Mouse (Mus musculus) lung, embryonic 16.5 days (tissue): ENCODE data around the gene Cryge. TPM values are rescaled to one million over a fixed set of nuclear protein-coding genes. Genes with fewer than 3 reads are reported as not detected.
"Not testable (repeated sequence)": the region's sequence is repeated elsewhere in the genome, so short reads cannot be mapped to it uniquely, and the experiment has no call there.

Source experiments
- ATAC-seq: fragments of 200-750 bp; cut with Nextera tagmentation; 2 replicates; pipeline ENCODE4 v1.8.0; 2017; ENCODE audit warnings: low read depth, mild to moderate bottlenecking, moderate library complexity
- H3K27ac ChIP-seq: fragments of 300-500 bp; sonication (generic); 2 replicates; pipeline ENCODE4 v1.5.1; 2014; ENCODE audit warnings: mild to moderate bottlenecking, control low read depth, low read length
- H3K27me3 ChIP-seq: fragments of 300-500 bp; sonication (generic); 2 replicates; pipeline ENCODE4 v1.6.1; 2014; ENCODE audit warnings: low read depth, low read length, mixed read lengths; ENCODE audit not compliant: control insufficient read depth, insufficient read depth
- H3K36me3 ChIP-seq: fragments of 300-500 bp; sonication (generic); 2 replicates; pipeline ENCODE4 v1.6.1; 2014; ENCODE audit warnings: low read length; ENCODE audit not compliant: control insufficient read depth, insufficient read depth
- H3K4me1 ChIP-seq: fragments of 300-500 bp; sonication (generic); replicated peaks from 2 replicates; pipeline ENCODE4 v1.6.1; 2014; ENCODE audit warnings: low read length, mixed read lengths; ENCODE audit not compliant: control insufficient read depth, insufficient read depth
- H3K4me2 ChIP-seq: fragments of 300-500 bp; sonication (generic); 2 replicates; pipeline ENCODE4 v1.6.1; 2014; ENCODE audit warnings: low read depth, low read length, control low read depth
- H3K4me3 ChIP-seq: fragments of 300-500 bp; sonication (generic); 2 replicates; pipeline ENCODE4 v1.5.1; 2014; ENCODE audit warnings: mild to moderate bottlenecking, low read length, control low read depth
- H3K9ac ChIP-seq: fragments of 300-500 bp; sonication (generic); 2 replicates; pipeline ENCODE4 v1.6.1; 2014; ENCODE audit warnings: low read length, control low read depth
- H3K9me3 ChIP-seq: fragments of 300-500 bp; sonication (generic); 2 replicates; pipeline ENCODE4 v1.6.1; 2016; ENCODE audit warnings: low read length; ENCODE audit not compliant: control insufficient read depth
- WGBS: fragments of 180-500 bp; shearing (Covaris S2); extraction: QIAGEN DNeasy Blood & Tissue Kit; methylation state at CpG from one replicate; pipeline ENCODE4 v1.1.7; 2014; 5-methylcytosine and 5-hydroxymethylcytosine counted together
- polyA plus RNA-seq: library from polyadenylated mRNA; unstranded; fragments of >200 nt; fragmentation: Nextera tagmentation; extraction: Ambion mirVana; gene quantifications from 2 replicates; pipeline ENCODE4 v1.2.1, GENCODE M21; 2015

Gene Cryge
- polyA plus RNA-seq, result not detected in 2 replicates

GRCm38 (mm10) chr1:65050952-65051351 lies at the start of gene Cryge:
Cryge (minus strand) TSS chr1:65051149.
- H3K4me1 ChIP-seq, ATAC-seq, H3K36me3 ChIP-seq, H3K9ac ChIP-seq, H3K4me2 ChIP-seq, H3K27ac ChIP-seq, H3K27me3 ChIP-seq, H3K9me3 ChIP-seq, H3K4me3 ChIP-seq: not testable (repeated sequence)
- WGBS, result 45% methylated on average over 10 of the region's 12 CpGs

GRCm38 (mm10) chr1:65096953-65097352 lies 46.0 kb upstream of the Cryge start:
- no peak overlapping the region for H3K27ac ChIP-seq
- 82% methylated on average over 3 of the region's 3 CpGs for WGBS
- no peak for ATAC-seq
- H3K4me1 ChIP-seq, result no peaks in the 10 kb centered on the region
- H3K27me3 ChIP-seq, result no peaks in the 10 kb centered on the region
- H3K9ac ChIP-seq, result no peak overlapping the region
- no peak overlapping the region for H3K4me3 ChIP-seq
- no peaks in the 10 kb centered on the region for H3K9me3 ChIP-seq
- H3K36me3 ChIP-seq, result no peaks in the 10 kb centered on the region
- H3K4me2 ChIP-seq, result no peak overlapping the region

- no peak overlapping the region for H3K27ac ChIP-seq
- no peak overlapping the region for H3K4me3 ChIP-seq
- H3K9me3 ChIP-seq, result no peaks in the 10 kb centered on the region
- WGBS, result 90% methylated on average over 3 of the region's 3 CpGs
- no peak for ATAC-seq
- H3K4me2 ChIP-seq, result no peak overlapping the region
- no peak overlapping the region for H3K9ac ChIP-seq
- H3K4me1 ChIP-seq, result no peaks in the 10 kb centered on the region
- H3K36me3 ChIP-seq, result no peaks in the 10 kb centered on the region
- H3K27me3 ChIP-seq, result no peaks in the 10 kb centered on the region
Observed at GRCm38 (mm10) chr1:65091566-65091965, 40.6 kb upstream of the Cryge start.

- Histone ChIP-seq H3K4me3 (no peak overlapping the region), H3K36me3 (no peaks in the 10 kb centered on the region), H3K4me1 (no peaks in the 10 kb centered on the region), H3K9ac (no peak overlapping the region), H3K27me3 (no peaks in the 10 kb centered on the region), H3K4me2 (no peak overlapping the region), H3K27ac (no peak overlapping the region), H3K9me3 (no peaks in the 10 kb centered on the region)
- WGBS, result 24% methylated on average over 2 of the region's 2 CpGs
- no peak for ATAC-seq
Observed at GRCm38 (mm10) chr1:65090370-65090769, 39.4 kb upstream of the Cryge start.

- no peaks in the 10 kb centered on the region for H3K36me3 ChIP-seq
- H3K9ac ChIP-seq, result no peak overlapping the region
- 66% methylated on average over 6 of the region's 6 CpGs for WGBS
- no peak for ATAC-seq
- no peaks in the 10 kb centered on the region for H3K9me3 ChIP-seq
- H3K27me3 ChIP-seq, result no peaks in the 10 kb centered on the region
- H3K4me1 ChIP-seq, result no peaks in the 10 kb centered on the region
- H3K27ac ChIP-seq, result no peak overlapping the region
- no peak overlapping the region for H3K4me3 ChIP-seq
- H3K4me2 ChIP-seq, result no peak overlapping the region
Observed at GRCm38 (mm10) chr1:65088567-65089356, 37.8 kb upstream of the Cryge start.

- Histone ChIP-seq H3K4me1 (no peaks in the 10 kb centered on the region), H3K4me2 (no peak within 1 kb of the TSS), H3K9ac (no peak within 1 kb of the TSS), H3K27me3 (no peaks in the 10 kb centered on the region), H3K27ac (no peak within 1 kb of the TSS), H3K36me3 (no peaks in the 10 kb centered on the region), H3K9me3 (0 out of 2 replicates have a peak, but pooled peaks cover 2% of the 10 kb centered on the region), H3K4me3 (no peak within 1 kb of the TSS)
- 31% methylated on average over 7 of the region's 7 CpGs for WGBS
- ATAC-seq, result no peak
Observed at GRCm38 (mm10) chr1:65082188-65082587, 31.2 kb upstream of the Cryge start, which contains the start of gene Crygb. Crygb (minus strand) TSS chr1:65082288.

GRCm38 (mm10) chr1:65075607-65076006 lies 24.7 kb upstream of the Cryge start:
- H3K36me3 ChIP-seq, result no peaks in the 10 kb centered on the region
- H3K9me3 ChIP-seq, result 0 out of 2 replicates have a peak, but pooled peaks cover 2% of the 10 kb centered on the region
- no peak overlapping the region for H3K27ac ChIP-seq
- H3K27me3 ChIP-seq, result no peaks in the 10 kb centered on the region
- no peak for ATAC-seq
- H3K4me1 ChIP-seq, result no peaks in the 10 kb centered on the region
- no peak overlapping the region for H3K4me3 ChIP-seq
- no peak overlapping the region for H3K4me2 ChIP-seq
- WGBS, result 16% methylated on average over 5 of the region's 5 CpGs
- no peak overlapping the region for H3K9ac ChIP-seq

GRCm38 (mm10) chr1:65073589-65073988 lies 22.6 kb upstream of the Cryge start, which contains the start of gene Crygc:
Crygc (minus strand) TSS chr1:65073689.
- Histone ChIP-seq H3K9ac (no peak within 1 kb of the TSS), H3K4me1 (no peaks in the 10 kb centered on the region), H3K36me3 (no peaks in the 10 kb centered on the region), H3K4me2 (no peak within 1 kb of the TSS), H3K27me3 (no peaks in the 10 kb centered on the region), H3K4me3 (no peak within 1 kb of the TSS), H3K9me3 (0 out of 2 replicates have a peak, but pooled peaks cover under 1% of the 10 kb centered on the region), H3K27ac (no peak within 1 kb of the TSS)
- 53% methylated on average over 6 of the region's 6 CpGs for WGBS
- no peak for ATAC-seq

GRCm38 (mm10) chr1:65067842-65068241 lies 16.9 kb upstream of the Cryge start:
- no peaks in the 10 kb centered on the region for H3K4me1 ChIP-seq
- no peaks in the 10 kb centered on the region for H3K9me3 ChIP-seq
- no peak overlapping the region for H3K9ac ChIP-seq
- no peak for ATAC-seq
- H3K36me3 ChIP-seq, result no peaks in the 10 kb centered on the region
- no peak overlapping the region for H3K4me3 ChIP-seq
- H3K27me3 ChIP-seq, result no peaks in the 10 kb centered on the region
- H3K27ac ChIP-seq, result no peak overlapping the region
- no peak overlapping the region for H3K4me2 ChIP-seq
